Mouse (Mus musculus): Measurements from ENCODE around the gene Dync1i1. TPM values are rescaled to one million over a fixed set of nuclear protein-coding genes. Genes with fewer than 3 reads are reported as not detected.

The Dync1i1 gene
- polyA plus RNA-seq, 1 experiment from 2014 or later = 24.6 TPM

DNA sequence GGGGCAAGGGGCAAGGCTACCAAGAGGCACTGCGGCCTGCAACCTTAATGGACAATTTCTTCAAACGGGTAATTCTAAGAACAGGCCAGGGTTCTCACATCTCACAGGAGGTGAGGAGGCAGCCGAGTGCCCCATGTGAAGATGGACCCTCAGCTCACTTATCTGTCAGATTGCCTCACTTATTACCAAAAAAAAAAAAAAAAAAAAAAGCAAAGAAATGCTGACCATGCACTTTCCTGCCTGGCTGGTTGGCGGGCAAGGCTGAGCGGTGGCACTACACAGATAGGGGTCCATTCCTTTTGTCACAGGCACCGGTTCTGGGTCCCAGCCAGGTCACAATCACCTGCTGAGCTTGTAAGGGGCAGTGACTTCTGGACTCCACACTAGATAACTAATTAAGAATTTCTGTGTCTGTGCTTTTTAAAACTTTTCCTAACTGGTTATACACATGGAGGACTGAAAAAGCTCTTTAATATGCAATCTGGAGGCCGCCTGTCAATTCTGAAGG, 350.6 kb downstream of the Dync1i1 start:
- Histone ChIP-seq H3K4me1 (replicated peaks; ENCODE audit: control insufficient read depth, insufficient read depth, low read length) (no peaks in the 10 kb centered on the region), H3K9ac (no peak overlapping the region), H3K27ac (no peak overlapping the region), H3K27me3 (ENCODE audit: control insufficient read depth, insufficient read depth, low read length) (no peaks in the 10 kb centered on the region), H3K4me3 (replicated peaks; ENCODE audit: low read length) (no peak overlapping the region), H3K36me3 (replicated peaks; ENCODE audit: control insufficient read depth, insufficient read depth) (no peaks in the 10 kb centered on the region), H3K4me2 (replicated peaks) (no peak overlapping the region), H3K9me3 (ENCODE audit: control insufficient read depth, low read length) (no peaks in the 10 kb centered on the region)
- DNase-seq (ENCODE audit: low spot score) (no peak), ATAC-seq (ENCODE audit: low FRiP score) (no peak)
- WGBS = 83% methylated on average over 7 of the region's 7 CpGs

DNA sequence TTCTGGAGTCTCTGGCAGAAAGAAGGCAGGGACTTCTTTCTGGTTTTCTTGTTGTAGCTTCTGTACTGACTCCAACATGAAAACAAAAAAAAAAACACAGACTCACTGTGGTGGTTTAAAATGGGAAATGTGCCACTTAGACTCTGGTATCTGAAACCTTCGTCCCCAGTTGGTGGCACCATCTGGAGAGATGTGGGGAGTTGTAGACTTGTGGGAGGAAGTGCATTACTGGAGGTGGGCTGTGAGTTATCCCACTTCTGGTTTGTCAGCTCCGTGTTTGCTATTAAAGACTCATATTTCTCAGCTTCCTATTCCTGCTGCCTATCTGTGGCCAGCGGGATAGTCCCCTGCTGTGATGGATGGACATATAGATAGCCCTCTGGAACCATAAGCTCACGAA, 351.8 kb downstream of the Dync1i1 start:
- Histone ChIP-seq H3K27me3 (ENCODE audit: control insufficient read depth, insufficient read depth, low read length) (no peaks in the 10 kb centered on the region), H3K27ac (no peak overlapping the region), H3K4me3 (replicated peaks; ENCODE audit: low read length) (no peak overlapping the region), H3K36me3 (replicated peaks; ENCODE audit: control insufficient read depth, insufficient read depth) (no peaks in the 10 kb centered on the region), H3K9ac (no peak overlapping the region), H3K4me1 (replicated peaks; ENCODE audit: control insufficient read depth, insufficient read depth, low read length) (no peaks in the 10 kb centered on the region), H3K4me2 (replicated peaks) (no peak overlapping the region), H3K9me3 (ENCODE audit: control insufficient read depth, low read length) (no peaks in the 10 kb centered on the region)
- WGBS = 87% methylated on average over 4 of the region's 4 CpGs
- DNase-seq (ENCODE audit: low spot score) = no peak
- no peak for ATAC-seq (ENCODE audit: low FRiP score)

Other genes starting within 250 kb of the Dync1i1 start
- gene Pdk4, start 229.3 kb upstream of the Dync1i1 start, polyA plus RNA-seq (2014; fragmentation: Nextera tagmentation; extraction: Ambion mirVana) = 1.8 and 2.9 TPM in 2 replicates

Measured in hindbrain, embryonic 14.5 days (tissue).